Mouse (Mus musculus) heart, postnatal 0 days (tissue): ENCODE data around the gene Cav3.

Source experiments
- CTCF ChIP-seq: IDR thresholded peaks from 2 replicates; pipeline ENCODE4 v1.5.1; 2016; ENCODE audit warnings: antibody characterized with exemption, control low read depth, low read depth
- EP300 ChIP-seq: IDR thresholded peaks from 2 replicates; pipeline ENCODE4 v1.6.1; 2016; ENCODE audit warnings: antibody characterized with exemption, low read depth

DNA sequence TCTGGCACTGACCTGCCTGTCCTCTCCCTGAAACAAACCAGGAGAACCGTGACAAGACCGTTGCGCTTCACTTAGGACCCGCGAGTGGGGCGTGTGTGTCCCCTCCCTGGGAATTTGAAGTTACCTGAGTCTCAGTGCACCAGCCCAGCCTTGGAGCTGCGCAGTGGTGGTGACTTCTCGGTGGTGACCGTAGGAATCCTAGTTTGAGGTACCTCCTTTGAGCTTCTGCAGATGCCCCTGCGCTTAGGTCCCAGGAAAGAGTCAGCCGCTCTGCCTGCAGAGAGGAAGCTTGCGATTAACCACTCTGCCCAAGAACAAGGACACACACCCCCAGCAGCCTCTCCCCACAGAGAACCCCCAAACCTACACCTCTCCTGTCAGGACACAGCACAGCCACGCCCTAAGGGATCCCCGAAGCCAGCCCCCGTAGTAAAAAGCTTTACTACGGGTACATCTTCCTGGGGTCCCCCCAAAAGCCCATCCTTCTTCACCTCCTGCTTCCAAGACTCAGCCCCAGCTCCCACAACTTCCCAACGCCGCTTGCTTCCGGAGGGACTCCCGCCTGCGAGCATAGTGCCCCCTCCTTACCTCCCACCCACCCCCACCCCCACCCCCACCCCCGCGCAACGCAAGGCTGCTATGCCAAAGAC lies 30.7 kb downstream of the Cav3 start, which contains the start of gene Oxtr:
- TF ChIP-seq CTCF (no peak), EP300 (no peak)
